Mouse (Mus musculus) cerebellum, adult (tissue): ENCODE data around the gene Plcb3.

Experiments used
- ATAC-seq: cut with Nextera tagmentation; 2 replicates; pipeline ENCODE4 v1.9.2; 2017; ENCODE audit warnings: mild to moderate bottlenecking, moderate library complexity, mixed read lengths; ENCODE audit not compliant: insufficient number of reproducible peaks, low FRiP score, low TSS enrichment

The Plcb3 gene

GRCm38 (mm10) chr19:6973581-6974190 lies 2.6 kb downstream of the Plcb3 start:
- no peak for ATAC-seq

GRCm38 (mm10) chr19:6972247-6972917 lies 3.9 kb downstream of the Plcb3 start:
- ATAC-seq = no peak

- ATAC-seq = no peak
Observed at GRCm38 (mm10) chr19:6971644-6972043, 4.6 kb downstream of the Plcb3 start.

GRCm38 (mm10) chr19:6970460-6971085 lies 5.7 kb downstream of the Plcb3 start:
- ATAC-seq = no peak

- ATAC-seq = no peak
Observed at GRCm38 (mm10) chr19:6969665-6970381, 6.4 kb downstream of the Plcb3 start.

- ATAC-seq = no peak
Observed at GRCm38 (mm10) chr19:6969291-6969664, 7.0 kb downstream of the Plcb3 start.

- no peak for ATAC-seq
Observed at GRCm38 (mm10) chr19:6968491-6969271, 7.6 kb downstream of the Plcb3 start.

GRCm38 (mm10) chr19:6956461-6956860 lies 19.8 kb downstream of the Plcb3 start:
- no peak for ATAC-seq

- ATAC-seq = no peak
Observed at GRCm38 (mm10) chr19:6955424-6955823, 20.8 kb downstream of the Plcb3 start.

- ATAC-seq = no peak
Observed at GRCm38 (mm10) chr19:6954046-6954445, 22.2 kb downstream of the Plcb3 start.

GRCm38 (mm10) chr19:6952712-6953037 lies 23.6 kb downstream of the Plcb3 start:
- ATAC-seq = no peak

GRCm38 (mm10) chr19:6951994-6952711 lies 24.1 kb downstream of the Plcb3 start:
- 0 out of 2 replicates have a peak, but pooled peaks have one; percentile 19 for ATAC-seq

GRCm38 (mm10) chr19:6951381-6951968 lies 24.8 kb downstream of the Plcb3 start:
- ATAC-seq = peak; percentile 77

GRCm38 (mm10) chr19:6950613-6951153 lies 25.6 kb downstream of the Plcb3 start:
- ATAC-seq = peak; percentile 16; the same call in 1 of the 2 replicates

GRCm38 (mm10) chr19:6949951-6950350 lies 26.3 kb downstream of the Plcb3 start:
- ATAC-seq = no peak

- ATAC-seq = no peak
Observed at GRCm38 (mm10) chr19:6949532-6949931, 26.7 kb downstream of the Plcb3 start.

- no peak for ATAC-seq
Observed at GRCm38 (mm10) chr19:6948186-6948585, 28.1 kb downstream of the Plcb3 start.

- no peak for ATAC-seq
Observed at GRCm38 (mm10) chr19:6947742-6948141, 28.5 kb downstream of the Plcb3 start.

GRCm38 (mm10) chr19:6943709-6944108 lies 32.6 kb downstream of the Plcb3 start:
- no peak for ATAC-seq
